Mouse (Mus musculus) myocyte (in vitro differentiated cells): Measurements from ENCODE around the gene Evi5l. TPM values are rescaled to one million over a fixed set of nuclear protein-coding genes. Genes with fewer than 3 reads are reported as not detected.
A peak's percentile ranks its signal among the peaks of the same experiment; 100 is the strongest.

ENCODE experiments used
- H3K27me3 ChIP-seq: one replicate; pipeline ENCODE4 v1.6.1; 2011; ENCODE audit not compliant: control insufficient read depth, insufficient read depth, insufficient read length
- H3K36me3 ChIP-seq: one replicate; pipeline ENCODE4 v1.6.1; 2011; ENCODE audit not compliant: control insufficient read depth, insufficient read depth
- H3K4me2 ChIP-seq: one replicate; pipeline ENCODE4 v1.6.1; 2011; ENCODE audit warnings: low read depth, control low read depth
- H3K4me3 ChIP-seq: one replicate; pipeline ENCODE4 v1.5.1; 2011; ENCODE audit warnings: mild to moderate bottlenecking, control low read depth, moderate library complexity
- H3K79me2 ChIP-seq: one replicate; pipeline ENCODE4 v1.6.1; 2011; ENCODE audit not compliant: control insufficient read depth, insufficient read depth
- H3ac ChIP-seq: one replicate; pipeline ENCODE4 v1.6.1; 2011; ENCODE audit not compliant: control insufficient read depth, insufficient read length
- CEBPB ChIP-seq: IDR thresholded peaks from 2 replicates; pipeline ENCODE4 v1.6.1; 2011; ENCODE audit warnings: mild to moderate bottlenecking, moderate library complexity; ENCODE audit not compliant: poor library complexity, insufficient read depth, severe bottlenecking
- E2F4 ChIP-seq: IDR thresholded peaks from one replicate; pipeline ENCODE4 v1.6.1; 2011; ENCODE audit warnings: mild to moderate bottlenecking, control low read depth, moderate library complexity; ENCODE audit not compliant: insufficient read depth
- MAX ChIP-seq: IDR thresholded peaks from one replicate; pipeline ENCODE4 v1.6.1; 2011; ENCODE audit warnings: low read depth, mild to moderate bottlenecking, control low read depth
- MYOD1 ChIP-seq, 3 experiments: IDR thresholded peaks; one replicate each; pipeline ENCODE4 v1.6.1; 2011; ENCODE audit warnings: control low read depth in 2 of 3, low read depth in 2 of 3, mild to moderate bottlenecking in 2 of 3, moderate library complexity in 1 of 3; ENCODE audit not compliant: insufficient read length in 2 of 3, control insufficient read depth in 1 of 3
- MYOG ChIP-seq, 3 experiments: IDR thresholded peaks; one replicate each; pipeline ENCODE4 v1.6.1; 2011; ENCODE audit warnings: control low read depth in 2 of 3, low read depth in 2 of 3, mild to moderate bottlenecking in 2 of 3; ENCODE audit not compliant: insufficient read length in 2 of 3, control insufficient read depth in 1 of 3, insufficient read depth in 1 of 3
- POLR2A ChIP-seq: IDR thresholded peaks from one replicate; pipeline ENCODE4 v1.6.1; 2011; ENCODE audit warnings: low read depth, mild to moderate bottlenecking, control low read depth, moderate library complexity; ENCODE audit not compliant: insufficient read length
- POLR2AphosphoS2 ChIP-seq: IDR thresholded peaks from one replicate; pipeline ENCODE4 v1.6.1; 2011; ENCODE audit warnings: low read depth, control low read depth; ENCODE audit not compliant: insufficient read length
- REST ChIP-seq: IDR thresholded peaks from one replicate; pipeline ENCODE4 v1.6.1; 2011; ENCODE audit warnings: mild to moderate bottlenecking, control low read depth, moderate library complexity; ENCODE audit not compliant: insufficient read depth, insufficient read length
- SRF ChIP-seq: IDR thresholded peaks from one replicate; pipeline ENCODE4 v1.6.1; 2011; ENCODE audit warnings: low read depth; ENCODE audit not compliant: control insufficient read depth, insufficient read length
- TCF12 ChIP-seq: IDR thresholded peaks from one replicate; pipeline ENCODE4 v1.6.1; 2011; ENCODE audit warnings: mild to moderate bottlenecking, control low read depth; ENCODE audit not compliant: poor library complexity, insufficient read depth, severe bottlenecking
- TCF3 ChIP-seq: IDR thresholded peaks from one replicate; pipeline ENCODE4 v1.6.1; 2011; ENCODE audit warnings: low read depth, control low read depth; ENCODE audit not compliant: insufficient read length
- USF1 ChIP-seq: IDR thresholded peaks from one replicate; pipeline ENCODE4 v1.6.1; 2011; ENCODE audit warnings: low read depth, mild to moderate bottlenecking, control low read depth, moderate library complexity
- polyA plus RNA-seq: library from polyadenylated mRNA; unstranded; fragments of >200 nt; fragmentation: generic; extraction: Trizol; gene quantifications from one replicate; pipeline ENCODE4 v1.2.1, GENCODE M21; 2012; ENCODE audit warnings: missing spikeins

Gene Evi5l
- polyA plus RNA-seq, 1 experiment, result 18.0 TPM

GRCm38 (mm10) chr8:4154878-4155277 is 11.5 kb upstream of the Evi5l start:
- H3K79me2 ChIP-seq, result no peaks in the 10 kb centered on the region
- TF ChIP-seq CEBPB (no peak), MYOD1 (IDR thresholded peaks at IDR 0.05; ENCODE audit: control insufficient read depth in 1 of 3, insufficient read length in 2 of 3, low read depth in 2 of 3) (no peak), TCF3 (no peak), E2F4 (no peak), TCF12 (no peak), REST (no peak), POLR2AphosphoS2 (no peak), MAX (no peak), POLR2A (no peak), SRF (no peak), MYOG (IDR thresholded peaks at IDR 0.05; ENCODE audit: control insufficient read depth in 1 of 3, insufficient read depth in 1 of 3, insufficient read length in 2 of 3, low read depth in 2 of 3) (no peak), USF1 (no peak)

GRCm38 (mm10) chr8:4162786-4163185 is 3.6 kb upstream of the Evi5l start:
- no peak overlapping the region for H3ac ChIP-seq
- no peak overlapping the region for H3K4me2 ChIP-seq
- H3K4me3 ChIP-seq, result no peak overlapping the region
- no peaks in the 10 kb centered on the region for H3K27me3 ChIP-seq
- no peaks in the 10 kb centered on the region for H3K36me3 ChIP-seq
- H3K79me2 ChIP-seq, result no peaks in the 10 kb centered on the region
- no peak for TF ChIP-seq USF1
- no peak for TF ChIP-seq MYOD1 (IDR thresholded peaks at IDR 0.05; ENCODE audit: control insufficient read depth in 1 of 3, insufficient read length in 2 of 3, low read depth in 2 of 3)
- no peak for TF ChIP-seq REST
- TF ChIP-seq POLR2A, result no peak
- TF ChIP-seq POLR2AphosphoS2, result no peak
- no peak for TF ChIP-seq CEBPB
- no peak for TF ChIP-seq SRF
- no peak for TF ChIP-seq E2F4
- TF ChIP-seq MAX, result no peak
- no peak for TF ChIP-seq TCF12

More at GRCm38 (mm10) chr8:4154878-4155277, 11.5 kb upstream of the Evi5l start:
- Histone ChIP-seq H3K4me3 (no peak overlapping the region), H3K36me3 (no peaks in the 10 kb centered on the region), H3ac (no peak overlapping the region), H3K27me3 (no peaks in the 10 kb centered on the region), H3K4me2 (no peak overlapping the region)

- Histone ChIP-seq H3ac (peak overlapping the region; percentile 33), H3K4me3 (peak overlapping the region; percentile 39), H3K27me3 (no peaks in the 10 kb centered on the region), H3K79me2 (no peaks in the 10 kb centered on the region), H3K36me3 (no peaks in the 10 kb centered on the region), H3K4me2 (peak overlapping the region; percentile 85)
- no peak for TF ChIP-seq SRF
- no peak for TF ChIP-seq MAX
- no peak for TF ChIP-seq MYOG (IDR thresholded peaks at IDR 0.05; ENCODE audit: control insufficient read depth in 1 of 3, insufficient read depth in 1 of 3, insufficient read length in 2 of 3, low read depth in 2 of 3)
- no peak for TF ChIP-seq TCF3
- TF ChIP-seq REST, result no peak
- TF ChIP-seq POLR2A, result no peak
- TF ChIP-seq CEBPB, result no peak
- no peak for TF ChIP-seq MYOD1 (IDR thresholded peaks at IDR 0.05; ENCODE audit: control insufficient read depth in 1 of 3, insufficient read length in 2 of 3, low read depth in 2 of 3)
- no peak for TF ChIP-seq POLR2AphosphoS2
- TF ChIP-seq TCF12, result no peak
- TF ChIP-seq USF1, result no peak
- no peak for TF ChIP-seq E2F4
Observed at GRCm38 (mm10) chr8:4165176-4165851, 1.1 kb upstream of the Evi5l start.

GRCm38 (mm10) chr8:4166881-4167525 is 636 bp downstream of the Evi5l start:
- Histone ChIP-seq H3K79me2 (no peaks in the 10 kb centered on the region), H3K4me2 (peak overlapping the region; percentile 71), H3K4me3 (peak overlapping the region; percentile 39), H3K36me3 (no peaks in the 10 kb centered on the region), H3K27me3 (no peaks in the 10 kb centered on the region), H3ac (peak overlapping the region; percentile 33)
- TF ChIP-seq CEBPB (no peak), SRF (no peak), POLR2A (no peak), USF1 (no peak), MAX (no peak), REST (no peak), E2F4 (no peak), MYOD1 (IDR thresholded peaks at IDR 0.05; ENCODE audit: control insufficient read depth in 1 of 3, insufficient read length in 2 of 3, low read depth in 2 of 3) (no peak), TCF12 (no peak)
